Mouse (Mus musculus) neural tube, embryonic 14.5 days (tissue): Measurements from ENCODE around the gene Galp. TPM values are rescaled to one million over a fixed set of nuclear protein-coding genes. Genes with fewer than 3 reads are reported as not detected.
"Not testable (repeated sequence)": the region's sequence is repeated elsewhere in the genome, so short reads cannot be mapped to it uniquely, and the experiment has no call there.

Source experiments
- ATAC-seq: fragments of 200-750 bp; cut with Nextera tagmentation; 2 replicates; pipeline ENCODE4 v1.8.0; 2017; ENCODE audit warnings: low read depth, mild to moderate bottlenecking, moderate TSS enrichment, moderate library complexity
- H3K27ac ChIP-seq: fragments of 300-500 bp; sonication (generic); 2 replicates; pipeline ENCODE4 v1.5.1; 2014; ENCODE audit warnings: low read depth, mild to moderate bottlenecking, control low read depth, low read length, moderate library complexity, mixed read lengths
- H3K27me3 ChIP-seq: fragments of 300-500 bp; sonication (generic); 2 replicates; pipeline ENCODE4 v1.6.1; 2014; ENCODE audit warnings: low read length; ENCODE audit not compliant: control insufficient read depth, insufficient read depth
- H3K36me3 ChIP-seq: fragments of 300-500 bp; sonication (generic); 2 replicates; pipeline ENCODE4 v1.6.1; 2014; ENCODE audit warnings: low read length, mixed read lengths; ENCODE audit not compliant: control insufficient read depth, insufficient read depth
- H3K4me1 ChIP-seq: fragments of 300-500 bp; sonication (generic); 2 replicates; pipeline ENCODE4 v1.6.1; 2014; ENCODE audit warnings: low read length; ENCODE audit not compliant: control insufficient read depth, insufficient read depth
- H3K4me2 ChIP-seq: fragments of 300-500 bp; sonication (generic); 2 replicates; pipeline ENCODE4 v1.6.1; 2014; ENCODE audit warnings: mild to moderate bottlenecking, low read depth, low read length, control low read depth
- H3K4me3 ChIP-seq: fragments of 300-500 bp; sonication (generic); 2 replicates; pipeline ENCODE4 v1.5.1; 2014; ENCODE audit warnings: low read depth, low read length, control low read depth, mixed read lengths
- H3K9ac ChIP-seq: fragments of 300-500 bp; sonication (generic); replicated peaks from 2 replicates; pipeline ENCODE4 v1.6.1; 2014; ENCODE audit warnings: low read depth, mild to moderate bottlenecking, control low read depth, low read length, mixed read lengths
- H3K9me3 ChIP-seq: fragments of 300-500 bp; sonication (generic); 2 replicates; pipeline ENCODE4 v1.6.1; 2016; ENCODE audit warnings: low read length; ENCODE audit not compliant: control insufficient read depth
- WGBS: fragments of 180-500 bp; shearing (Covaris S2); extraction: QIAGEN DNeasy Blood & Tissue Kit; methylation state at CpG from one replicate; pipeline ENCODE4 v1.1.7; 2014; 5-methylcytosine and 5-hydroxymethylcytosine counted together
- polyA plus RNA-seq: library from polyadenylated mRNA; unstranded; fragments of >200 nt; fragmentation: Nextera tagmentation; extraction: Ambion mirVana; gene quantifications from 2 replicates; pipeline ENCODE4 v1.2.1, GENCODE M21; 2014

The Galp gene
- polyA plus RNA-seq, 1 experiment from 2014 or later = not detected

GRCm38 (mm10) chr7:6220147-6220546, 23.3 kb downstream of the Galp start:
- no peak overlapping the region for H3K4me2 ChIP-seq
- WGBS = 57% methylated on average over 3 of the region's 3 CpGs
- no peak overlapping the region for H3K4me3 ChIP-seq
- no peaks in the 10 kb centered on the region for H3K36me3 ChIP-seq
- no peak overlapping the region for H3K27ac ChIP-seq
- H3K9me3 ChIP-seq = 0 out of 2 replicates have a peak, but pooled peaks cover 6% of the 10 kb centered on the region
- no peak for ATAC-seq
- H3K27me3 ChIP-seq = no peaks in the 10 kb centered on the region
- no peaks in the 10 kb centered on the region for H3K4me1 ChIP-seq
- H3K9ac ChIP-seq = no peak overlapping the region

GRCm38 (mm10) chr7:6221978-6222377, 25.1 kb downstream of the Galp start, which contains the start of gene Zscan5b:
Zscan5b (plus strand) TSS chr7:6222278.
- H3K27me3 ChIP-seq = no peaks in the 10 kb centered on the region
- H3K9ac ChIP-seq = no peak within 1 kb of the TSS
- 93% methylated on average over 12 of the region's 12 CpGs for WGBS
- no peak within 1 kb of the TSS for H3K4me2 ChIP-seq
- no peak for ATAC-seq
- no peak within 1 kb of the TSS for H3K27ac ChIP-seq
- H3K36me3 ChIP-seq = no peaks in the 10 kb centered on the region
- no peaks in the 10 kb centered on the region for H3K4me1 ChIP-seq
- H3K9me3 ChIP-seq = 0 out of 2 replicates have a peak, but pooled peaks cover 6% of the 10 kb centered on the region
- H3K4me3 ChIP-seq = no peak within 1 kb of the TSS

- WGBS = 62% methylated on average over 8 of the region's 8 CpGs
- not testable (repeated sequence) for H3K4me3 ChIP-seq, H3K4me1 ChIP-seq, H3K27me3 ChIP-seq, H3K36me3 ChIP-seq, H3K9me3 ChIP-seq, H3K27ac ChIP-seq, ATAC-seq, H3K9ac ChIP-seq, H3K4me2 ChIP-seq
These were observed 31.6 kb downstream of the Galp start for GRCm38 (mm10) chr7:6228491-6228890.

- 54% methylated on average over 11 of the region's 11 CpGs for WGBS
- no peak overlapping the region for H3K4me2 ChIP-seq
- no peak for ATAC-seq
These were observed 42.9 kb downstream of the Galp start for GRCm38 (mm10) chr7:6239787-6240186.

GRCm38 (mm10) chr7:6240841-6241425, 44.0 kb downstream of the Galp start:
- not testable (repeated sequence) for H3K9ac ChIP-seq, H3K36me3 ChIP-seq, H3K4me1 ChIP-seq, ATAC-seq, H3K9me3 ChIP-seq, H3K4me3 ChIP-seq, H3K27ac ChIP-seq, H3K4me2 ChIP-seq, H3K27me3 ChIP-seq
- 18% methylated on average over 1 of the region's 1 CpGs for WGBS

More at GRCm38 (mm10) chr7:6239787-6240186, 42.9 kb downstream of the Galp start:
- H3K27me3 ChIP-seq = no peaks in the 10 kb centered on the region
- no peaks in the 10 kb centered on the region for H3K4me1 ChIP-seq
- H3K4me3 ChIP-seq = no peak overlapping the region
- no peaks in the 10 kb centered on the region for H3K36me3 ChIP-seq
- H3K27ac ChIP-seq = no peak overlapping the region
- no peaks in the 10 kb centered on the region for H3K9me3 ChIP-seq
- no peak overlapping the region for H3K9ac ChIP-seq

GRCm38 (mm10) chr7:6244361-6245292, 47.7 kb downstream of the Galp start:
- ATAC-seq = no peak
- H3K27ac ChIP-seq = no peak overlapping the region
- no peaks in the 10 kb centered on the region for H3K4me1 ChIP-seq
- WGBS = 59% methylated on average over 11 of the region's 11 CpGs
- H3K4me2 ChIP-seq = no peak overlapping the region
- H3K27me3 ChIP-seq = no peaks in the 10 kb centered on the region
- no peaks in the 10 kb centered on the region for H3K36me3 ChIP-seq
- no peaks in the 10 kb centered on the region for H3K9me3 ChIP-seq
- H3K4me3 ChIP-seq = no peak overlapping the region
- no peak overlapping the region for H3K9ac ChIP-seq

GRCm38 (mm10) chr7:6252410-6252809, 55.5 kb downstream of the Galp start, which contains the start of gene Epp13:
Epp13 (plus strand) TSS chr7:6252710.
- H3K4me1 ChIP-seq = no peaks in the 10 kb centered on the region
- no peaks in the 10 kb centered on the region for H3K36me3 ChIP-seq
- H3K9me3 ChIP-seq = no peaks in the 10 kb centered on the region
- no peak within 1 kb of the TSS for H3K9ac ChIP-seq
- no peak for ATAC-seq
- no peak within 1 kb of the TSS for H3K4me3 ChIP-seq
- no peak within 1 kb of the TSS for H3K27ac ChIP-seq
- H3K4me2 ChIP-seq = no peak within 1 kb of the TSS
- 94% methylated on average over 6 of the region's 6 CpGs for WGBS
- no peaks in the 10 kb centered on the region for H3K27me3 ChIP-seq

- H3K9me3 ChIP-seq = no peaks in the 10 kb centered on the region
- ATAC-seq = no peak
- 93% methylated on average over 5 of the region's 5 CpGs for WGBS
- H3K36me3 ChIP-seq = no peaks in the 10 kb centered on the region
- H3K4me3 ChIP-seq = no peak overlapping the region
- H3K9ac ChIP-seq = no peak overlapping the region
- H3K27me3 ChIP-seq = no peaks in the 10 kb centered on the region
- H3K4me2 ChIP-seq = no peak overlapping the region
- no peak overlapping the region for H3K27ac ChIP-seq
- no peaks in the 10 kb centered on the region for H3K4me1 ChIP-seq
These were observed 57.6 kb downstream of the Galp start for GRCm38 (mm10) chr7:6254451-6254850.

GRCm38 (mm10) chr7:6257386-6257785, 60.5 kb downstream of the Galp start:
- no peak overlapping the region for H3K4me3 ChIP-seq
- 85% methylated on average over 4 of the region's 4 CpGs for WGBS
- H3K4me1 ChIP-seq = no peaks in the 10 kb centered on the region
- H3K4me2 ChIP-seq = no peak overlapping the region
- no peaks in the 10 kb centered on the region for H3K36me3 ChIP-seq
- H3K9me3 ChIP-seq = no peaks in the 10 kb centered on the region
- no peaks in the 10 kb centered on the region for H3K27me3 ChIP-seq
- ATAC-seq = no peak
- H3K9ac ChIP-seq = no peak overlapping the region
- no peak overlapping the region for H3K27ac ChIP-seq
